Mouse (Mus musculus): ENCODE results near the gene Psma6. TPM values are rescaled to one million over a fixed set of nuclear protein-coding genes. Genes with fewer than 3 reads are reported as not detected.

Psma6 gene
- polyA plus RNA-seq, 1 experiment, result 1.2 TPM

GRCm38 (mm10) chr12:55455206-55455605 is 71.2 kb downstream of the Psma6 start:
- no peaks in the 10 kb centered on the region for H3K27me3 ChIP-seq (ENCODE audit: control insufficient read depth)
- no peak for TF ChIP-seq TAL1 (IDR thresholded peaks at IDR 0.05; ENCODE audit: low read length)
- TF ChIP-seq GATA1 (IDR thresholded peaks at IDR 0.05; ENCODE audit: low read length), result no peak
- H3K9me3 ChIP-seq (ENCODE audit: control insufficient read depth, low read length), result no peaks in the 10 kb centered on the region
- H3K36me3 ChIP-seq (ENCODE audit: control insufficient read depth), result no peaks in the 10 kb centered on the region
- no peaks in the 10 kb centered on the region for H3K4me1 ChIP-seq (ENCODE audit: control insufficient read depth)
- H3K4me3 ChIP-seq (replicated peaks), result no peak overlapping the region

- TF ChIP-seq TAL1 (IDR thresholded peaks at IDR 0.05; ENCODE audit: low read length) (no peak), GATA1 (IDR thresholded peaks at IDR 0.05; ENCODE audit: low read length) (no peak)
- Histone ChIP-seq H3K27me3 (ENCODE audit: control insufficient read depth) (no peaks in the 10 kb centered on the region), H3K4me3 (replicated peaks) (no peak overlapping the region), H3K4me1 (ENCODE audit: control insufficient read depth) (no peaks in the 10 kb centered on the region), H3K36me3 (ENCODE audit: control insufficient read depth) (no peaks in the 10 kb centered on the region), H3K9me3 (ENCODE audit: control insufficient read depth, low read length) (no peaks in the 10 kb centered on the region)
These were observed 72.1 kb downstream of the Psma6 start for GRCm38 (mm10) chr12:55456136-55456535.

GRCm38 (mm10) chr12:55456893-55457292 is 72.9 kb downstream of the Psma6 start:
- H3K27me3 ChIP-seq (ENCODE audit: control insufficient read depth), result no peaks in the 10 kb centered on the region
- no peaks in the 10 kb centered on the region for H3K36me3 ChIP-seq (ENCODE audit: control insufficient read depth)
- H3K9me3 ChIP-seq (ENCODE audit: control insufficient read depth, low read length), result no peaks in the 10 kb centered on the region
- no peak for TF ChIP-seq TAL1 (IDR thresholded peaks at IDR 0.05; ENCODE audit: low read length)
- no peak for TF ChIP-seq GATA1 (IDR thresholded peaks at IDR 0.05; ENCODE audit: low read length)
- H3K4me3 ChIP-seq (replicated peaks), result no peak overlapping the region
- no peaks in the 10 kb centered on the region for H3K4me1 ChIP-seq (ENCODE audit: control insufficient read depth)

- no peaks in the 10 kb centered on the region for H3K4me1 ChIP-seq (ENCODE audit: control insufficient read depth)
- H3K36me3 ChIP-seq (ENCODE audit: control insufficient read depth), result no peaks in the 10 kb centered on the region
- H3K9me3 ChIP-seq (ENCODE audit: control insufficient read depth, low read length), result no peaks in the 10 kb centered on the region
- H3K27me3 ChIP-seq (ENCODE audit: control insufficient read depth), result no peaks in the 10 kb centered on the region
- H3K4me3 ChIP-seq (replicated peaks), result no peak overlapping the region
- TF ChIP-seq TAL1 (IDR thresholded peaks at IDR 0.05; ENCODE audit: low read length) (no peak), GATA1 (IDR thresholded peaks at IDR 0.05; ENCODE audit: low read length) (no peak)
These were observed 75.7 kb downstream of the Psma6 start for GRCm38 (mm10) chr12:55459739-55460138.

GRCm38 (mm10) chr12:55460900-55461299 is 76.9 kb downstream of the Psma6 start:
- Histone ChIP-seq H3K9me3 (ENCODE audit: control insufficient read depth, low read length) (no peaks in the 10 kb centered on the region), H3K36me3 (ENCODE audit: control insufficient read depth) (no peaks in the 10 kb centered on the region), H3K4me1 (ENCODE audit: control insufficient read depth) (peaks cover 1% of the 10 kb centered on the region; the same call in 1 of the 2 replicates), H3K4me3 (replicated peaks) (no peak overlapping the region), H3K27me3 (ENCODE audit: control insufficient read depth) (peaks cover 3% of the 10 kb centered on the region)
- TF ChIP-seq GATA1 (IDR thresholded peaks at IDR 0.05; ENCODE audit: low read length), result no peak
- no peak for TF ChIP-seq TAL1 (IDR thresholded peaks at IDR 0.05; ENCODE audit: low read length)

- Histone ChIP-seq H3K4me1 (ENCODE audit: control insufficient read depth) (peaks cover 1% of the 10 kb centered on the region; the same call in 1 of the 2 replicates), H3K4me3 (replicated peaks) (no peak overlapping the region)
- TF ChIP-seq TAL1 (IDR thresholded peaks at IDR 0.05; ENCODE audit: low read length) (no peak), GATA1 (IDR thresholded peaks at IDR 0.05; ENCODE audit: low read length) (no peak)
These were observed 77.7 kb downstream of the Psma6 start for GRCm38 (mm10) chr12:55461767-55462166.

GRCm38 (mm10) chr12:55462456-55462855 is 78.4 kb downstream of the Psma6 start:
- H3K27me3 ChIP-seq (ENCODE audit: control insufficient read depth), result peaks cover 13% of the 10 kb centered on the region
- no peaks in the 10 kb centered on the region for H3K36me3 ChIP-seq (ENCODE audit: control insufficient read depth)
- H3K9me3 ChIP-seq (ENCODE audit: control insufficient read depth, low read length), result no peaks in the 10 kb centered on the region
- peaks cover 1% of the 10 kb centered on the region; the same call in 1 of the 2 replicates for H3K4me1 ChIP-seq (ENCODE audit: control insufficient read depth)
- TF ChIP-seq TAL1 (IDR thresholded peaks at IDR 0.05; ENCODE audit: low read length) (no peak), GATA1 (IDR thresholded peaks at IDR 0.05; ENCODE audit: low read length) (no peak)
- no peak overlapping the region for H3K4me3 ChIP-seq (replicated peaks)

More at GRCm38 (mm10) chr12:55461767-55462166, 77.7 kb downstream of the Psma6 start:
- H3K27me3 ChIP-seq (ENCODE audit: control insufficient read depth), result peaks cover 6% of the 10 kb centered on the region
- H3K36me3 ChIP-seq (ENCODE audit: control insufficient read depth), result no peaks in the 10 kb centered on the region
- no peaks in the 10 kb centered on the region for H3K9me3 ChIP-seq (ENCODE audit: control insufficient read depth, low read length)

GRCm38 (mm10) chr12:55463087-55463486 is 79.1 kb downstream of the Psma6 start:
- no peak overlapping the region for H3K4me3 ChIP-seq (replicated peaks)
- TF ChIP-seq TAL1 (IDR thresholded peaks at IDR 0.05; ENCODE audit: low read length) (no peak), GATA1 (IDR thresholded peaks at IDR 0.05; ENCODE audit: low read length) (no peak)
- no peaks in the 10 kb centered on the region for H3K36me3 ChIP-seq (ENCODE audit: control insufficient read depth)
- no peaks in the 10 kb centered on the region for H3K9me3 ChIP-seq (ENCODE audit: control insufficient read depth, low read length)
- peaks cover 1% of the 10 kb centered on the region; the same call in 1 of the 2 replicates for H3K4me1 ChIP-seq (ENCODE audit: control insufficient read depth)
- peaks cover 19% of the 10 kb centered on the region for H3K27me3 ChIP-seq (ENCODE audit: control insufficient read depth)

GRCm38 (mm10) chr12:55463992-55464845 is 80.2 kb downstream of the Psma6 start:
- Histone ChIP-seq H3K4me1 (ENCODE audit: control insufficient read depth) (peaks cover 1% of the 10 kb centered on the region; the same call in 1 of the 2 replicates), H3K9me3 (ENCODE audit: control insufficient read depth, low read length) (no peaks in the 10 kb centered on the region), H3K27me3 (ENCODE audit: control insufficient read depth) (peaks cover 28% of the 10 kb centered on the region)

More at GRCm38 (mm10) chr12:55463992-55464845, 80.2 kb downstream of the Psma6 start:
- no peak for TF ChIP-seq GATA1 (IDR thresholded peaks at IDR 0.05; ENCODE audit: low read length)
- no peak for TF ChIP-seq TAL1 (IDR thresholded peaks at IDR 0.05; ENCODE audit: low read length)
- no peaks in the 10 kb centered on the region for H3K36me3 ChIP-seq (ENCODE audit: control insufficient read depth)
- no peak overlapping the region for H3K4me3 ChIP-seq (replicated peaks)
